Mouse (Mus musculus) heart, embryonic 14.5 days (tissue): ENCODE results near the gene Apba3. TPM values are rescaled to one million over a fixed set of nuclear protein-coding genes. Genes with fewer than 3 reads are reported as not detected.
A peak's percentile ranks its signal among the peaks of the same experiment; 100 is the strongest.
"Not testable (repeated sequence)": the region's sequence is repeated elsewhere in the genome, so short reads cannot be mapped to it uniquely, and the experiment has no call there.

Experiments
- ATAC-seq: fragments of 200-750 bp; cut with Nextera tagmentation; 2 replicates; pipeline ENCODE4 v1.8.0; 2017; ENCODE audit warnings: low read depth, moderate TSS enrichment; ENCODE audit not compliant: insufficient number of reproducible peaks, insufficient read depth, low FRiP score
- H3K27ac ChIP-seq, 2 experiments: fragments of 200-500 bp in 1 of 2; fragments of 300-500 bp in 1 of 2; sonication (generic) in 1 of 2; replicated peaks in 1 of 2; 2 replicates each; pipeline ENCODE4 v1.5.1; 2012 to 2014; ENCODE audit warnings: low read depth in 2 of 2, low read length in 2 of 2, control low read depth in 1 of 2, mild to moderate bottlenecking in 1 of 2, mixed read lengths in 1 of 2; ENCODE audit not compliant: control insufficient read depth in 1 of 2, insufficient read depth in 1 of 2
- H3K27me3 ChIP-seq: fragments of 300-500 bp; sonication (generic); 2 replicates; pipeline ENCODE4 v1.6.1; 2014; ENCODE audit warnings: mild to moderate bottlenecking, low read length, control low read depth; ENCODE audit not compliant: control insufficient read depth, insufficient read depth
- H3K36me3 ChIP-seq: fragments of 300-500 bp; sonication (generic); 2 replicates; pipeline ENCODE4 v1.6.1; 2014; ENCODE audit warnings: mild to moderate bottlenecking, control low read depth, low read length, mixed read lengths; ENCODE audit not compliant: control insufficient read depth, insufficient read depth
- H3K4me1 ChIP-seq, 2 experiments: fragments of 200-500 bp in 1 of 2; fragments of 300-500 bp in 1 of 2; sonication (generic) in 1 of 2; 2 replicates each; pipeline ENCODE4 v1.6.1; 2012 to 2014; ENCODE audit warnings: low read length in 2 of 2, control low read depth in 1 of 2, mixed read lengths in 1 of 2; ENCODE audit not compliant: control insufficient read depth in 2 of 2, insufficient read depth in 2 of 2
- H3K4me2 ChIP-seq: fragments of 300-500 bp; sonication (generic); 2 replicates; pipeline ENCODE4 v1.6.1; 2014; ENCODE audit warnings: mild to moderate bottlenecking, low read length
- H3K4me3 ChIP-seq, 2 experiments: fragments of 200-500 bp in 1 of 2; fragments of 300-500 bp in 1 of 2; sonication (generic) in 1 of 2; 2 replicates each; pipeline ENCODE4 v1.5.1; 2012 to 2014; ENCODE audit warnings: low read length in 2 of 2, mild to moderate bottlenecking in 2 of 2, control low read depth in 1 of 2, low read depth in 1 of 2, moderate library complexity in 1 of 2; ENCODE audit not compliant: control insufficient read depth in 1 of 2, insufficient read depth in 1 of 2
- H3K9ac ChIP-seq: fragments of 300-500 bp; sonication (generic); 2 replicates; pipeline ENCODE4 v1.6.1; 2014; ENCODE audit warnings: mild to moderate bottlenecking, low read length
- H3K9me3 ChIP-seq: fragments of 300-500 bp; sonication (generic); 2 replicates; pipeline ENCODE4 v1.6.1; 2016; ENCODE audit warnings: low read length, control low read depth; ENCODE audit not compliant: control insufficient read depth
- WGBS: fragments of 180-500 bp; shearing (Covaris S2); extraction: QIAGEN DNeasy Blood & Tissue Kit; methylation state at CpG from one replicate; pipeline ENCODE4 v1.1.7; 2014; 5-methylcytosine and 5-hydroxymethylcytosine counted together
- polyA plus RNA-seq: library from polyadenylated mRNA; unstranded; fragments of >200 nt; fragmentation: Nextera tagmentation; extraction: Ambion mirVana; gene quantifications from 2 replicates; pipeline ENCODE4 v1.2.1, GENCODE M21; 2014

Apba3 gene
- 38.8 and 39.8 TPM in 2 replicates for polyA plus RNA-seq

- peak within 1 kb of the TSS; percentile 88 for H3K9ac ChIP-seq
- H3K4me3 ChIP-seq: peak within 1 kb of the TSS; percentile 79 to 80
- peak within 1 kb of the TSS; percentile 74 to 93 for H3K27ac ChIP-seq
- no peaks in the 10 kb centered on the region for H3K9me3 ChIP-seq
- peaks cover 9 to 13% of the 10 kb centered on the region in 2 experiments for H3K4me1 ChIP-seq
- WGBS: under 1% methylated on average over 48 of the region's 48 CpGs
- peak; percentile 90 for ATAC-seq
- peaks cover 58% of the 10 kb centered on the region for H3K36me3 ChIP-seq
- H3K4me2 ChIP-seq: peak within 1 kb of the TSS; percentile 91
- H3K27me3 ChIP-seq: no peaks in the 10 kb centered on the region
These were observed at the start of gene Apba3, which contains the start of gene Mrpl54 for GRCm38 (mm10) chr10:81266211-81267105. Gene Apba3 (plus strand): TSS chr10:81266960. Gene Mrpl54 (minus strand): TSS chr10:81266934.

GRCm38 (mm10) chr10:81217267-81217666, 49.5 kb upstream of the Apba3 start:
- H3K4me2 ChIP-seq, ATAC-seq, H3K27me3 ChIP-seq, H3K36me3 ChIP-seq, H3K9ac ChIP-seq, H3K9me3 ChIP-seq, H3K27ac ChIP-seq, H3K4me3 ChIP-seq, H3K4me1 ChIP-seq: not testable (repeated sequence)
- 24% methylated on average over 1 of the region's 1 CpGs for WGBS

- ATAC-seq: no peak
- H3K9me3 ChIP-seq: no peaks in the 10 kb centered on the region
- 30% methylated on average over 7 of the region's 7 CpGs for WGBS
These were observed 48.8 kb upstream of the Apba3 start for GRCm38 (mm10) chr10:81217964-81218363.

GRCm38 (mm10) chr10:81221402-81222015, 45.3 kb upstream of the Apba3 start:
- H3K27ac ChIP-seq: no peak overlapping the region

More at GRCm38 (mm10) chr10:81217964-81218363, 48.8 kb upstream of the Apba3 start:
- no peaks in the 10 kb centered on the region for H3K27me3 ChIP-seq
- H3K9ac ChIP-seq: no peak overlapping the region
- peaks cover 0 to 2% of the 10 kb centered on the region in 2 experiments; a peak in 1 of 4 replicates for H3K4me1 ChIP-seq
- no peak overlapping the region for H3K4me3 ChIP-seq
- H3K36me3 ChIP-seq: no peaks in the 10 kb centered on the region
- H3K4me2 ChIP-seq: no peak overlapping the region
- H3K27ac ChIP-seq: no peak overlapping the region

GRCm38 (mm10) chr10:81223731-81224130, 43.0 kb upstream of the Apba3 start:
- not testable (repeated sequence) for H3K9ac ChIP-seq, ATAC-seq, H3K4me2 ChIP-seq, H3K4me1 ChIP-seq, H3K4me3 ChIP-seq, H3K9me3 ChIP-seq, H3K27me3 ChIP-seq, H3K36me3 ChIP-seq, H3K27ac ChIP-seq
- 49% methylated on average over 2 of the region's 2 CpGs for WGBS

More at GRCm38 (mm10) chr10:81221402-81222015, 45.3 kb upstream of the Apba3 start:
- WGBS: 79% methylated on average over 5 of the region's 5 CpGs
- Histone ChIP-seq H3K27me3 (no peaks in the 10 kb centered on the region), H3K4me3 (no peak overlapping the region), H3K36me3 (no peaks in the 10 kb centered on the region), H3K9me3 (no peaks in the 10 kb centered on the region), H3K4me2 (no peak overlapping the region), H3K4me1 (no peaks in the 10 kb centered on the region), H3K9ac (no peak overlapping the region)
- no peak for ATAC-seq

- H3K4me1 ChIP-seq: peaks cover 12 to 23% of the 10 kb centered on the region in 2 experiments
- H3K9me3 ChIP-seq: no peaks in the 10 kb centered on the region
- peaks cover 18% of the 10 kb centered on the region for H3K27me3 ChIP-seq
- peak overlapping the region; percentile 63 for H3K4me2 ChIP-seq
- no peak for ATAC-seq
- WGBS: 9% methylated on average over 20 of the region's 20 CpGs
- peak overlapping the region; percentile 31; the same call in 1 of the 2 replicates for H3K9ac ChIP-seq
- no peaks in the 10 kb centered on the region for H3K36me3 ChIP-seq
- peak overlapping the region; percentile 19 to 23 for H3K4me3 ChIP-seq
- no peak overlapping the region for H3K27ac ChIP-seq
These were observed 36.9 kb upstream of the Apba3 start for GRCm38 (mm10) chr10:81229735-81230437.
